Mouse (Mus musculus) right cerebral cortex, postnatal 36 days (tissue): ENCODE results near the gene 5830473C10Rik.
A peak's percentile ranks its signal among the peaks of the same experiment; 100 is the strongest.

Experiments
- DNase-seq, 2 experiments: peaks; one replicate each; pipeline ENCODE4 v3.0.0; 2022; ENCODE audit warnings: low spot score in 2 of 2, mixed read lengths in 1 of 2

The 5830473C10Rik gene

GRCm38 (mm10) chr5:90560743-90561142 is at the start of gene 5830473C10Rik:
TSS of gene 5830473C10Rik (plus strand) at chr5:90561107.
- DNase-seq: no peak

DNA sequence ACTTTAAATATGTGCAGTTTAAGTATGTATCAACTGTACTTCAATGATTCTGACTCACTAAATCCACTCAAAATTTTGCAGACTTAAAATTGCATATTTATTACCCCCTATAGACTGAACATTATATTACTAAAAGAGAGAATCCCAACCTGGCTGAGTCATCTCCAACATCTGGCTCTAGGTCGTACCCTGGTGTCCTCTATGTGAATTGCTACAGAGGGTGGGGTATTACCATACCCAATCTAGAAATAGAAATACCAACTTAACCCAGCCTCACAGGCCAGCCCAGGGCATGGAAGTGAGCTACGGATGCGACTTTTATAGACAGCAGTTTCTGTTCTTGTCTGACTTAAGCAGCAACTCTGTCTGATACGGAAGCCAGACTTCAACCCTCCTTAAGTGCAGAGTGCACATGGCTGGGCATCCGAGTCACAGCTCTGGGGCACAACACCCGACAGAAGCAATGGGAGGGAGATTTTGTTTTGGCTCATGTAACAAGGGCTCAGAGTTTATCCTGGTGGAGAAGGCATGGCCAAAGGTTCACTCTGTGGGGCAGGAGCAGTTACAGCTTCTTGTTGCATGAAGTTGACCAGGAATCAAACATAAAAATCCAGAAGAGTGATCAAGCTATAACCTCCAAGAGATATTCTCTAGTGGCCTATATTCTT is 48.5 kb upstream of the 5830473C10Rik start:
- DNase-seq: no peak

- DNase-seq: no peak
These were observed 45.3 kb upstream of the 5830473C10Rik start for GRCm38 (mm10) chr5:90515561-90515960.

DNA sequence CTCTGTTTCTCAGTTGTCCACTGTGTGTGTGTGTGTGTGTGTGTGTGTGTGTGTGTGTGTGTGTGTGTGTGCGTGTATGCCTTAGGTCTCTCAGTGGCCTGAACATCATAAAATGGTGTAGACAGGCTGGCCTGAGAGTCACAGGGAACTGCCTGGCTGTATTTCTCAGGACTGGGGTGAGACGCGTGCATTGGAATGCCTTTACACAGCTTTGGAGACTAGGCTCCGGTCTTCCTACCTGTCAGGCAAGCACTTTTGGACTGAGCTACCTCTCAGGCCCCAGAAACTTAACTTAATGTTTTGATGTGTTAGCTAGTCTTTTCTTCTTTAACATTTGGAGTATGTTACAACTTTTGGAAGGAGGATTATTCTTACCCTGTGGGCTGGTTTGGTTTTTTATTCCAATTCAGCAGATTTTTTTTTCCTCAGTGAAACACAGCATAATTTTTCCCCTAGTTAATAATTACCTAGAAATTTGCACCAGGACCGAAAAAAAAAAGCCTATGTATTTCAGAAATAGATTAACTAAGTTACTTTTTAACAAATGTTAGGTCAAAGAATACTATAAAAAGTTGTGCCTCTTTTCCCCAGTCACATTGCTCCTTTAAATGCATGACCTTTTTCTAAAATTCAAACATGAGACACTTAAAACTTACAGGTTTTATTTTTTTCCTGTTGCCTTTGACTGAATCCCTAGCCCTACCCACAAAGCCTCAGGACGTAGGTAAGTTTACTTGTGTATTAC is 42.4 kb upstream of the 5830473C10Rik start, which contains the start of gene Afm:
Gene Afm (plus strand): TSS at position 577 of the 745 bp plus-strand sequence.
- DNase-seq: no peak

- no peak for DNase-seq
These were observed 9.7 kb upstream of the 5830473C10Rik start for GRCm38 (mm10) chr5:90551191-90551590.

DNA sequence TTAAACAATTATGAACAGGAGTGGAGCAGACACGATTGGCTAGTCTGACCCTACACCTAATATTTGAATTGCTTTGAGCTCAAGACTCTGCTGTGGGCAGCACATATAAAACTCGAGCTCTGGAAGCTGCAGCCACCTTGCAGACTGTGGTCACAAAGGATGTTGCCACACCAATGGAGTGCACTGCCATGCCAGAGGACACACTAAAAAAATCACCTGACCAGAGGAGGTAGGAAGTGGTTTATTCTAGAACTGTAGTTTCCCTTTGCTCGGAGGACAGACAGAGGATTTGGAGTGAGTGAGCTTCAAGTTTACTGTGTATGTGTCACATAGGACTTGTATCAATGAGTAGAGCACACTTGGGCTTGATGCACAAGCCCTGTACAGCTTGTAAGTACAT is 4.9 kb upstream of the 5830473C10Rik start:
- DNase-seq: no peak

DNA sequence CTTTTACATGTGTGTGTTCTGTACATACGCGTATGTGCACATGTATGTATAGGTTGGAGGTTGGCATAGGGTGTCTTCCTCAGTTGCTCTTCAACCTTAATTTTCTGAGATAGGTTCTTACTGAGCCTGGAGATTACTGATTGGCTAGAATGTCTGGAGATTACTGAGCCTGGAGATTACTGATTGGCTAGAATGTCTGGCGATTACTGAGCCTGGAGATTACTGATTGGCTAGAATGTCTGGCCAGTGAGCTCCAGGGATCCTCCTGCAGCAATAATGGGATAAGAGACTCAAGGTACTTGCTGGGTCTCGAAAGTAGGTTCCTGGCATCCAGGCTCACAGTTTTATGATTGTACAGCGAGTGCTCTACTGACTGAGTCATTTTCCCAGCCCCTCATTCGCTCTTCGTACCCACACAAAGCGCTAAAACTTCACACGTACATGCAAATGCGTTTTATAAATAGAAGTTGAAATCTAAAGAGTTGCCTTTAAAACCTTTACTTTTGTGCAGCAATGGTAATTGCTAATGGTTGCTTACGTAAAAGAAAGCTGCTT is 891 bp downstream of the 5830473C10Rik start:
- peak; percentile 25 to 62 for DNase-seq

DNA sequence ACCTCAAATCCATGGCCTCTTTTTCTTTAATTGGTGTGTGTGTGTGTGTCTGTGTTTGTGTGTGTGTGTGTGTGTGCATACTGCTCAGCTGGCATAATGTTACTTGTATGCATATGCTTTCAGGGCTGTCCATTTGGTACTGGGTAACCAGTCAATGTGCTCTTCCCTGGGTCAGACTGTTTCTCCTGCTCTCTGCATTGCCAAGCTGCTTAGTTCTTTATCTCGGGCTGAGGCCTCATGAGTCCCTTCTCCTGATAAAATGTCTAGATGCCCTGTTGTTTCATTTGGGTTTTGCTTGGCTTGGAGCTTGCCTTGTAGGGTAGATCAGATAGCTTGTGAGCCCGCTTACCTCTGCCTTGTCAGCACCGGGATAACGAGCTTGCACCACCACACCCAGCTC is 2.0 kb downstream of the 5830473C10Rik start:
- no peak for DNase-seq

DNA sequence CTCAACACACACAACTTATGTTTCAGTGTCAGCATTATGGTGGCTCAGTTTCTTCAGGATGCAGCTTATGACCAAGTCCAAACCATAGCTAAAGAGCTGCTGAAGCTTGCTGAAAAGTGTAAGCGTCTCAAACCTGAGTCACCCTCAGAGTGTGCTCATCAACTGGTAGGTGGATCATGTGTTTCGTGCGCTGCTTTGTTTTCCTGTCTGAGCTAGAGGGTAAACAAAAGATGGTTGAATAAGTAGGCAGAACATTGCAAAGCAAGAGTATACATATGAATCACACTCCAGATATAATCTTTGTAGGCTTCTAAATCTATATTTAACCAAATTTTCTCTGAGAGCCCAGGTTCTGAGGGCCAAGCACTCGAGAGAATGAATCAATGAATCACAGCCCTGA is 3.3 kb downstream of the 5830473C10Rik start:
- peak in 1 of 2 experiments; percentile 32 for DNase-seq

GRCm38 (mm10) chr5:90565205-90565604 is 4.3 kb downstream of the 5830473C10Rik start:
- no peak for DNase-seq

DNA sequence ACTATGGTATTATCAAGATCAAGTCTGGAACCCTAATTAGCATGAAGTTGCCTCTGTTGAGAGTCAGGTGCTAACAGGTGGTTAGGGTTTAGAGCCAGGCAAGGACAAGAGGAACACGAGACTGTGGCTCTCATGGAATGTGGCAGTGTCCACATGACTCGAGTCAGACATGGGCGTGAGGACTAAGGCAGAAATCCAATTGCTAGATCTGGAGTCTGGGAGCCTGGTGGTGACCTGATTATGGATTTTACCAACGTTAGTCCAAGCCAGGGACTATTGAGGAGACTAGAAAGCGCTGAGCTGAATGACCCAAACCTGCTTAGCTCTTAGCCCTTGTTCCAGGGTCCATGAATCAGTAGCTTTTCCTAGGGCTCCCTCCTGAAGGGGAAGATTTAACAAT is 6.9 kb downstream of the 5830473C10Rik start:
- DNase-seq: no peak

- DNase-seq: no peak
These were observed 7.4 kb downstream of the 5830473C10Rik start for GRCm38 (mm10) chr5:90568338-90568737.

- DNase-seq: no peak
These were observed 10.3 kb downstream of the 5830473C10Rik start for GRCm38 (mm10) chr5:90571216-90571615.

DNA sequence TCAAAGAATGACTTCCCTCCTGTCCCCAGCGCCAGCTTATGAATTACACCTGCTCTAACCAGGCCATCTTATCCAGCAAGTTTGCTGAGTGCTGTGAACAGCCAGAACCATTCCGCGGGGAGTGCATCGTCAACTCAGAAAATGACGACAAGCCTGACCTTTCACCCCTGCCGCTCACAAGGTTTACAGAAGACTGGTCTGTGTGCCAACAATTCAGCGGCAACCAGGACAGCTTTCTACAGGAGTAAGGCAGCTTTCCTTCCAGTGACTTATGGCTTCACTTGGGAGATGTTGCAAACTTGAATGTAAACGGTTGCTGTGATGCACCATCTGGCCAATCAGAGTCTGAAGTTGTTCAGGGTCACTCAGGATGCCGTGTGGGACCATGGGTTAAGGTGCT is 16.8 kb downstream of the 5830473C10Rik start:
- DNase-seq: no peak

GRCm38 (mm10) chr5:90579556-90579955 is 18.6 kb downstream of the 5830473C10Rik start:
- DNase-seq: no peak

GRCm38 (mm10) chr5:90582179-90582578 is 21.3 kb downstream of the 5830473C10Rik start:
- no peak for DNase-seq

DNA sequence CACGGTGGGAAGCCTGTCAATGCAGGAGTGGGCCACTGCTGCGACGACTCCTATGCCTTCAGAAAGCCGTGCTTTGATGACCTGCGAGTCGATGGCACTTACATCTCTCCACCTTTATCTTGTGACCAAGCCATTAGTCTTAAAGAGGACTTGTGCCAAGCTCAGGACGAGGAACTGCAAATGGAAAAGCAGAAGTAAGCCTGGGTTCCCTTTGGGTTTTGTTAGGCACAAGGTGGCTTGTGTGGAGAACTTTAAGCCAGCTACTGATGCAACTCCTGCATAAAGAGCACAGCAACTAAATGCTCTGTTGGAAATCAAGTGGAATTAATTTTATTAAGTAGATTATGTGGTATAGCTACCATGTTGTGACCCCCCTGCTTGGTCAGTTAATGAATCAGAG is 23.9 kb downstream of the 5830473C10Rik start:
- no peak for DNase-seq

DNA sequence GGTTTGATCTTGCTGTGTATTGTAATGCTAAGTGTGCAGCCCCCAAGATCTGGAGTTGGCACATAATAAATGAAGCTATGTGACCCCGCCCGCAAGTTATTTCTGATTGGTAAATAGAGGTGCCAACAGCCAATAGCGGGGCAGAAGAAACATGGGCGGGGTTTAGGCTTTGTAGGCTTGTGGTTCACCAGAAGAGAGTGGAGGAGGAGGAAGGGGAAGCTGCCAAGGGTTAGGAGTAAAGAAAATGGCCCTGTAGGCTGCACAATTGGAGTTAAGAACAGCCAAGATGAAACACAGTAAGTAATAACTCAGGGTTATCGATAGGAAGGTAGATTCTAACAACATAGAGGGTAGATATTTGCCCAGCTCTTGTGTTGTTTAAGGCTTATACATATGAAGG is 25.6 kb downstream of the 5830473C10Rik start:
- no peak for DNase-seq

DNA sequence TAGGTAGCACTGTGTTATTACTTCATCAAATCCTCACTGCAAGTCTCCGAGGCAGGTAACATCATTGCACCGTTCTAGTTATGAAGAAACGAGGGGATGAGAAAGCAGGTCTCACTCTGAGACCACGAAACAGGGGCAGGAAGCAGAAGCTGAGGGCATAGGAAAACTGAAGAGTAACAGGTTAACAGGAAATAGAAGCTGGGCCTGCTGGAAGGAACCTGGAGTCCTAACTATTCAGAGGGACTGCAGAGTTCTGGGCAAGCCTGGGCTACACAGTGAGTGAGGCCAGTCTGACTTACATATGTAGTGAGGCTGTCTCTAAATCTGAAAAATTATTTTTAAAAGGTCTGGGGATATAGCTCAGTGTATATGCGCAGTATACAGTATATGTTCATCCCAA is 27.2 kb downstream of the 5830473C10Rik start:
- no peak for DNase-seq

DNA sequence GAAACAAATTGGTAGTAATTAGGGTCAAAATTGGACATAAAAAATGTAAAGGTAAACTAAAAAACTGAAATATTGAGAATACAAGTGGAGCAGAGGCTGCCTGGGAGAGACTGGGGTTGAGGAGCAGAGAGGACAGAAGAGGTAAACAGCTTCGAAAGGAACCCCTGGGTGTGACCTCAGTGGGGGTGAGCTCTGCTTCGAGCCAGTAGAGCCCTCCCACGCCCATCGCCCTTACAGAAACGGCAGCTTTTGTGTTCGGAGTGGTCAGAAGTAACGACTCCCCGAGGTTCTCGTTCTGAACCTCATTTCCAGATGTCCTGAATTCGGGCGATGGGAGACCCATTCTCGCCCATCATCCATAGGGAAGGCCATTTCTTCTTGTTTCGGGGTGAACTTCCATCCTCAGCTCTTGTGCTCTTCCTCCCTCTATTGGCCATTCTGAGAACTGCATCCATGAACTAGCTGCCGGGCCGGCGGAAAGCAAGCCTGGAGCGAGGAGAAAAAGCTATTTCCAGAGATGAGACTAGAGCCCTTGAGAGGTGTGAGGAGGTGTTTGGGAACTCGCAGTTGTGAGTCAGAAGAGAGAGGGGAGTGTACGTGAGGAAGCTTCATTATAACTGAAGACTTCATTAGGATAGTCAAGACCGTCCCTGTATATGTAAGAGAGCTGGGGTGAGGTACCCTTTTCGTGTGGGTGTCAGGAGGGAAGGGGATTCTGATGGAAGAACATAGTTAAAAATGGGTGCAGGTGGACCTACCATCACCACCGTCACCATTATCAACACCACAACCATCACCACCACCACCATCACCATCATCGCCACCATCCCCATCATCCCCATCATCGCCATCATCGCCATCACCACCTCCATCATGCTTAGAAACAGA is 28.0 kb downstream of the 5830473C10Rik start:
- DNase-seq: peak; percentile 72 to 76

DNA sequence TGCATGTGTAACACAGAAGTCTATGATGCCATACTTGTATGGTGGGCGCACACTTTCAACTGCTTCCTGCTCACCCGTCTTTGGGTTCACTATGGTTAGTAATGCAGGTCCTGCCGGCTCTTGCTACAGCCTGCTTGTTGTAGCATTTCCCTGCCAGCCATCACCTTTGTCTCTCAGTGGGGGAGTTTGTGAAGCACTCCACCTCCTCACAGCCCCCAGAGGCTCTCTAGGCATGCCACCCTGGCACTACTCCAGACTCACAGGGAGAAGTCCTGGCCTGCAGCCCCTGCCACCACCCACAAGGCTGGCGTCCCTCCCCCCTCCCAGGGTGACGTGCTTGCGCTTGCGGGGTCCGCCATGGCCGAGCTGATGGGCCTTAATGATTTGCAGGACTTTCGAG is 29.8 kb downstream of the 5830473C10Rik start:
- DNase-seq: no peak

GRCm38 (mm10) chr5:90591936-90592335 is 31.0 kb downstream of the 5830473C10Rik start:
- no peak for DNase-seq
